Mouse (Mus musculus) brain, adult 2 months (tissue): ENCODE results near the gene Pde8b.
A peak's percentile ranks its signal among the peaks of the same experiment; 100 is the strongest.

Experiments
- DNase-seq: peaks from one replicate; pipeline ENCODE4 v3.0.0; 2011; ENCODE audit warnings: low read depth, low spot score

The Pde8b gene

GRCm38 (mm10) chr13:95020216-95020615, 229.9 kb downstream of the Pde8b start:
- DNase-seq: no peak

- no peak for DNase-seq
Observed at GRCm38 (mm10) chr13:95019345-95019744, 230.8 kb downstream of the Pde8b start.

- DNase-seq: peak; percentile 89
Observed at GRCm38 (mm10) chr13:95017916-95018315, 232.2 kb downstream of the Pde8b start.

- DNase-seq: no peak
Observed at GRCm38 (mm10) chr13:95017278-95017677, 232.9 kb downstream of the Pde8b start.

GRCm38 (mm10) chr13:95011546-95012257, 238.4 kb downstream of the Pde8b start:
- no peak for DNase-seq

- peak; percentile 56 for DNase-seq
Observed at GRCm38 (mm10) chr13:95009261-95009660, 240.9 kb downstream of the Pde8b start.

GRCm38 (mm10) chr13:95007281-95007680, 242.9 kb downstream of the Pde8b start:
- no peak for DNase-seq

GRCm38 (mm10) chr13:94990516-94990915, 259.6 kb downstream of the Pde8b start:
- no peak for DNase-seq

- no peak for DNase-seq
Observed at GRCm38 (mm10) chr13:94979081-94979480, 271.1 kb downstream of the Pde8b start.

- peak; percentile 98 for DNase-seq
Observed at GRCm38 (mm10) chr13:94976219-94977186, 273.6 kb downstream of the Pde8b start, which contains the start of gene Wdr41. Wdr41 (plus strand) TSS chr13:94976344.

GRCm38 (mm10) chr13:94975828-94976218, 274.3 kb downstream of the Pde8b start:
- no peak for DNase-seq
